Mouse (Mus musculus): ENCODE measurements around the gene Pakap. TPM values are rescaled to one million over a fixed set of nuclear protein-coding genes. Genes with fewer than 3 reads are reported as not detected.

Pakap gene
- total and polyA plus RNA-seq, 2 experiments from 2014 or later: 6.9 to 9.5 TPM

- H3K4me1 ChIP-seq (ENCODE audit: insufficient read depth): no peaks in the 10 kb centered on the region
Observed at GRCm38 (mm10) chr4:57847676-57848075, 279.7 kb downstream of the Pakap start.

GRCm38 (mm10) chr4:57849465-57849864 lies 281.5 kb downstream of the Pakap start:
- no peaks in the 10 kb centered on the region for H3K27me3 ChIP-seq (ENCODE audit: insufficient read depth, low read length)
- TF ChIP-seq CTCF (IDR thresholded peaks at IDR 0.05; ENCODE audit: low read depth): no peak
- 84% methylated on average over 6 of the region's 6 CpGs for WGBS

More at GRCm38 (mm10) chr4:57847676-57848075, 279.7 kb downstream of the Pakap start:
- Histone ChIP-seq H3K4me2 (ENCODE audit: low read depth) (no peak overlapping the region), H3K36me3 (ENCODE audit: insufficient read depth) (no peaks in the 10 kb centered on the region), H3K27ac (ENCODE audit: low read depth, low read length) (no peak overlapping the region), H3K9me3 (ENCODE audit: low read length) (no peaks in the 10 kb centered on the region), H3K27me3 (ENCODE audit: insufficient read depth, low read length) (no peaks in the 10 kb centered on the region), H3K4me3 (ENCODE audit: low read depth, low read length) (no peak overlapping the region), H3K9ac (no peak overlapping the region)
- no peak for ATAC-seq
- 86% methylated on average over 3 of the region's 3 CpGs for WGBS
- no peak for TF ChIP-seq CTCF (IDR thresholded peaks at IDR 0.05; ENCODE audit: low read depth)
- no peak for DNase-seq

GRCm38 (mm10) chr4:57851731-57852130 lies 283.8 kb downstream of the Pakap start:
- H3K4me1 ChIP-seq (ENCODE audit: insufficient read depth): no peaks in the 10 kb centered on the region
- ATAC-seq: no peak
- H3K36me3 ChIP-seq (ENCODE audit: insufficient read depth): peaks cover 11% of the 10 kb centered on the region; the same call in 1 of the 2 replicates
- H3K27ac ChIP-seq (ENCODE audit: low read depth, low read length): no peak overlapping the region
- no peak for TF ChIP-seq CTCF (IDR thresholded peaks at IDR 0.05; ENCODE audit: low read depth)
- DNase-seq: no peak
- H3K4me3 ChIP-seq (ENCODE audit: low read depth, low read length): no peak overlapping the region
- H3K4me2 ChIP-seq (ENCODE audit: low read depth): no peak overlapping the region
- 83% methylated on average over 1 of the region's 1 CpGs for WGBS
- no peak overlapping the region for H3K9ac ChIP-seq
- no peaks in the 10 kb centered on the region for H3K9me3 ChIP-seq (ENCODE audit: low read length)
- no peaks in the 10 kb centered on the region for H3K27me3 ChIP-seq (ENCODE audit: insufficient read depth, low read length)

More at GRCm38 (mm10) chr4:57849465-57849864, 281.5 kb downstream of the Pakap start:
- H3K4me3 ChIP-seq (ENCODE audit: low read depth, low read length): no peak overlapping the region
- DNase-seq (no peak), ATAC-seq (no peak)
- no peaks in the 10 kb centered on the region for H3K4me1 ChIP-seq (ENCODE audit: insufficient read depth)
- no peaks in the 10 kb centered on the region for H3K9me3 ChIP-seq (ENCODE audit: low read length)
- no peaks in the 10 kb centered on the region for H3K36me3 ChIP-seq (ENCODE audit: insufficient read depth)
- H3K9ac ChIP-seq: no peak overlapping the region
- no peak overlapping the region for H3K27ac ChIP-seq (ENCODE audit: low read depth, low read length)
- no peak overlapping the region for H3K4me2 ChIP-seq (ENCODE audit: low read depth)

- ATAC-seq (no peak), DNase-seq (no peak)
- H3K27ac ChIP-seq (ENCODE audit: low read depth, low read length): no peak overlapping the region
- peaks cover 18% of the 10 kb centered on the region for H3K36me3 ChIP-seq (ENCODE audit: insufficient read depth)
- H3K4me1 ChIP-seq (ENCODE audit: insufficient read depth): no peaks in the 10 kb centered on the region
- TF ChIP-seq CTCF (IDR thresholded peaks at IDR 0.05; ENCODE audit: low read depth): no peak
- no peak overlapping the region for H3K4me2 ChIP-seq (ENCODE audit: low read depth)
- no peak overlapping the region for H3K4me3 ChIP-seq (ENCODE audit: low read depth, low read length)
- H3K27me3 ChIP-seq (ENCODE audit: insufficient read depth, low read length): no peaks in the 10 kb centered on the region
- H3K9ac ChIP-seq: no peak overlapping the region
- 28% methylated on average over 9 of the region's 9 CpGs for WGBS
- H3K9me3 ChIP-seq (ENCODE audit: low read length): no peaks in the 10 kb centered on the region
Observed at GRCm38 (mm10) chr4:57852461-57853040, 284.6 kb downstream of the Pakap start.

- no peaks in the 10 kb centered on the region for H3K9me3 ChIP-seq (ENCODE audit: low read length)
- WGBS: 82% methylated on average over 6 of the region's 6 CpGs
Observed at GRCm38 (mm10) chr4:57854181-57854580, 286.2 kb downstream of the Pakap start.

GRCm38 (mm10) chr4:57855281-57855941 lies 287.4 kb downstream of the Pakap start:
- TF ChIP-seq CTCF (IDR thresholded peaks at IDR 0.05; ENCODE audit: low read depth): no peak
- no peak overlapping the region for H3K4me2 ChIP-seq (ENCODE audit: low read depth)
- no peaks in the 10 kb centered on the region for H3K9me3 ChIP-seq (ENCODE audit: low read length)
- ATAC-seq: no peak
- H3K4me1 ChIP-seq (ENCODE audit: insufficient read depth): no peaks in the 10 kb centered on the region
- no peaks in the 10 kb centered on the region for H3K27me3 ChIP-seq (ENCODE audit: insufficient read depth, low read length)
- DNase-seq: no peak
- H3K27ac ChIP-seq (ENCODE audit: low read depth, low read length): no peak overlapping the region
- H3K36me3 ChIP-seq (ENCODE audit: insufficient read depth): peaks cover 18% of the 10 kb centered on the region
- no peak overlapping the region for H3K4me3 ChIP-seq (ENCODE audit: low read depth, low read length)
- WGBS: 93% methylated on average over 18 of the region's 18 CpGs
- no peak overlapping the region for H3K9ac ChIP-seq

More at GRCm38 (mm10) chr4:57854181-57854580, 286.2 kb downstream of the Pakap start:
- TF ChIP-seq CTCF (IDR thresholded peaks at IDR 0.05; ENCODE audit: low read depth): no peak
- no peak overlapping the region for H3K27ac ChIP-seq (ENCODE audit: low read depth, low read length)
- DNase-seq (no peak), ATAC-seq (no peak)
- H3K9ac ChIP-seq: no peak overlapping the region
- peaks cover 18% of the 10 kb centered on the region for H3K36me3 ChIP-seq (ENCODE audit: insufficient read depth)
- no peak overlapping the region for H3K4me2 ChIP-seq (ENCODE audit: low read depth)
- no peaks in the 10 kb centered on the region for H3K4me1 ChIP-seq (ENCODE audit: insufficient read depth)
- no peak overlapping the region for H3K4me3 ChIP-seq (ENCODE audit: low read depth, low read length)
- no peaks in the 10 kb centered on the region for H3K27me3 ChIP-seq (ENCODE audit: insufficient read depth, low read length)

GRCm38 (mm10) chr4:57856673-57857072 lies 288.7 kb downstream of the Pakap start:
- H3K4me1 ChIP-seq (ENCODE audit: insufficient read depth): no peaks in the 10 kb centered on the region
- ATAC-seq: no peak
- no peak overlapping the region for H3K4me2 ChIP-seq (ENCODE audit: low read depth)
- H3K27me3 ChIP-seq (ENCODE audit: insufficient read depth, low read length): no peaks in the 10 kb centered on the region
- no peak overlapping the region for H3K4me3 ChIP-seq (ENCODE audit: low read depth, low read length)
- H3K36me3 ChIP-seq (ENCODE audit: insufficient read depth): peaks cover 18% of the 10 kb centered on the region
- no peak overlapping the region for H3K27ac ChIP-seq (ENCODE audit: low read depth, low read length)
- DNase-seq: no peak
- H3K9me3 ChIP-seq (ENCODE audit: low read length): no peaks in the 10 kb centered on the region
- TF ChIP-seq CTCF (IDR thresholded peaks at IDR 0.05; ENCODE audit: low read depth): no peak
- H3K9ac ChIP-seq: no peak overlapping the region
- WGBS: 97% methylated on average over 10 of the region's 10 CpGs
